Mouse (Mus musculus): ENCODE data around the gene Sost. TPM values are rescaled to one million over a fixed set of nuclear protein-coding genes. Genes with fewer than 3 reads are reported as not detected.
"Not testable (repeated sequence)": the region's sequence is repeated elsewhere in the genome, so short reads cannot be mapped to it uniquely, and the experiment has no call there.

Gene Sost
- polyA plus RNA-seq, 1 experiment from 2014 or later: 2.3 TPM

DNA sequence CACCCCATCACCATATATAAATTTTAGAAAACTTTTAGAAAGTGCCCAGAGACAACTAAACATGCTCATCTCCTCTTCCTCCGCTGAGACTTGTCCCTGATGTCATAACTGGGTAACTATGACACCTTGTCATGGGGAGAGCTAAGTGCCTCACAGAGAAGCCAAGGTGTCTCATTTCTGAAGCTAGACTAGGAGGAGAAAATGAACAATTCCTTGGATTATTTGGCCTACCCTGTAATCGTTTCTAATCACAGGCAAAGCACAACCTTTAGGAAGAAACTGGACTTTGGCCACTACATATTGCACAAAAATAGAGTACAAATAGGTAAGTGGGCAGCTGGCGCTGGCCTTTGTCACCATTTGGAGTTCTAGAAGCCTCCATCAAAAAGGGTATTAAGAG lies 20.1 kb upstream of the Sost start, which contains the start of gene Dusp3:
Gene Dusp3 (minus strand): TSS at position 101 of the 400 bp plus-strand sequence.
- no peaks in the 10 kb centered on the region for H3K27me3 ChIP-seq (ENCODE audit: control insufficient read depth, insufficient read depth, low read length)
- H3K9me3 ChIP-seq (replicated peaks; ENCODE audit: control insufficient read depth, low read length): no peaks in the 10 kb centered on the region
- peaks cover 27% of the 10 kb centered on the region for H3K4me1 ChIP-seq (ENCODE audit: control insufficient read depth, insufficient read depth, low read length)
- no peak within 1 kb of the TSS for H3K9ac ChIP-seq (ENCODE audit: low read length)
- peak within 1 kb of the TSS; percentile 33 for H3K4me2 ChIP-seq (ENCODE audit: low read depth, low read length)
- no peaks in the 10 kb centered on the region for H3K36me3 ChIP-seq (ENCODE audit: control insufficient read depth, insufficient read depth)
- no peak within 1 kb of the TSS for H3K27ac ChIP-seq (ENCODE audit: low read length)
- no peak for ATAC-seq (replicated peaks; ENCODE audit: extremely low read depth, insufficient read depth, low FRiP score)
- H3K4me3 ChIP-seq (ENCODE audit: low read length): no peak within 1 kb of the TSS
- 79% methylated on average over 3 of the region's 3 CpGs for WGBS

DNA sequence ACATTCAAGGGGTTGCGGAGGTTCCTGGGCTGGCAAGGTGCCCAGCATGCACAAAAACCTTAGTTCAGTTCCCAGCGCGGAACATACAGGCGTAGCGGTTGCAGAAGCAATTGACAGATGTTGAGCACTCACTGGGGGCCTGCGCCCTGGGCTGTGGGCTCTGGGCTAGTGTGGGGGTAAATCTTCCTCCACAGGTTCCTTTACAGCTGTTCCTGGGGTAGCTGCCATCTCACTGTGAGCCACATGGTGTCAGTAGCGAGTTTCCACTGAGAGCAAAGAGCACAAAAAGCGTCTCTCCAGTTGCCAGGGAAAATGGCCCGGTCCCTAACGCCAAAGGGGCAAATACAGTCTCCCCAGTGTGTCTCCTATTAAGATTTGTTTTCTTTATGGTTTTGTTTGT lies 19.2 kb upstream of the Sost start:
- WGBS: 5% methylated on average over 10 of the region's 10 CpGs
- Histone ChIP-seq H3K4me1 (ENCODE audit: control insufficient read depth, insufficient read depth, low read length) (peaks cover 33% of the 10 kb centered on the region), H3K36me3 (ENCODE audit: control insufficient read depth, insufficient read depth) (peaks cover 4% of the 10 kb centered on the region), H3K27ac (ENCODE audit: low read length) (no peak overlapping the region), H3K9ac (ENCODE audit: low read length) (no peak overlapping the region), H3K9me3 (replicated peaks; ENCODE audit: control insufficient read depth, low read length) (no peaks in the 10 kb centered on the region), H3K4me3 (ENCODE audit: low read length) (no peak overlapping the region), H3K27me3 (ENCODE audit: control insufficient read depth, insufficient read depth, low read length) (no peaks in the 10 kb centered on the region), H3K4me2 (ENCODE audit: low read depth, low read length) (peak overlapping the region; percentile 33)
- no peak for ATAC-seq (replicated peaks; ENCODE audit: extremely low read depth, insufficient read depth, low FRiP score)

DNA sequence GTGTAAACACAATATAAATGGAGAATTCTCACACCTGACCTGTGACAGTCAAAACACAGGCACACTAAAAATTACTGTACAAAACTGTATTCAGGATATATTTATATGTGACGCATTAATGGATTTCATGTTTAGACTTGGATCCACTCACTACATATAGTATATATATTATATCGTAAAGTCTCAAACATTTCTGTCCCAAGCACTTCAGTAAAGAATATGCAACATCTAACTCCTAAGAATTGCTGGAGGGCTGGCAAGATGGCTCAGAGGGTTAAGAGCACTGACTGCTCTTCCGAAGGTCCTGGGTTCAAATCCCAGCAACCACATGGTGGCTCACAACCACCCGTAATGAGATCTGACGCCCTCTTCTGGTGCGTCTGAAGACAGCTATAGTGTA lies 18.6 kb upstream of the Sost start:
- WGBS: 52% methylated on average over 6 of the region's 6 CpGs
- H3K36me3 ChIP-seq (ENCODE audit: control insufficient read depth, insufficient read depth); H3K9ac ChIP-seq (ENCODE audit: low read length); ATAC-seq (replicated peaks; ENCODE audit: extremely low read depth, insufficient read depth, low FRiP score); H3K4me2 ChIP-seq (ENCODE audit: low read depth, low read length); H3K9me3 ChIP-seq (replicated peaks; ENCODE audit: control insufficient read depth, low read length); H3K27me3 ChIP-seq (ENCODE audit: control insufficient read depth, insufficient read depth, low read length); H3K4me3 ChIP-seq (ENCODE audit: low read length): not testable (repeated sequence)
- Histone ChIP-seq H3K27ac (ENCODE audit: low read length) (peak overlapping the region; percentile 96; the same call in 1 of the 2 replicates), H3K4me1 (ENCODE audit: control insufficient read depth, insufficient read depth, low read length) (peaks cover 33% of the 10 kb centered on the region)

GRCm38 (mm10) chr11:101984054-101985025 lies 17.5 kb upstream of the Sost start, which contains the start of gene Cfap97d1:
Gene Cfap97d1 (plus strand): TSS chr11:101984279.
- peaks cover 7% of the 10 kb centered on the region for H3K36me3 ChIP-seq (ENCODE audit: control insufficient read depth, insufficient read depth)
- peak within 1 kb of the TSS; percentile 96 for H3K27ac ChIP-seq (ENCODE audit: low read length)
- H3K27me3 ChIP-seq (ENCODE audit: control insufficient read depth, insufficient read depth, low read length): no peaks in the 10 kb centered on the region
- peak within 1 kb of the TSS; percentile 76 for H3K4me3 ChIP-seq (ENCODE audit: low read length)
- peak within 1 kb of the TSS; percentile 94 for H3K4me2 ChIP-seq (ENCODE audit: low read depth, low read length)
- WGBS: under 1% methylated on average over 71 of the region's 71 CpGs
- H3K9me3 ChIP-seq (replicated peaks; ENCODE audit: control insufficient read depth, low read length): no peaks in the 10 kb centered on the region
- peaks cover 33% of the 10 kb centered on the region for H3K4me1 ChIP-seq (ENCODE audit: control insufficient read depth, insufficient read depth, low read length)
- peak; percentile 86 for ATAC-seq (replicated peaks; ENCODE audit: extremely low read depth, insufficient read depth, low FRiP score)
- H3K9ac ChIP-seq (ENCODE audit: low read length): peak within 1 kb of the TSS; percentile 90

GRCm38 (mm10) chr11:101983431-101983921 lies 16.7 kb upstream of the Sost start:
- peaks cover 13% of the 10 kb centered on the region for H3K36me3 ChIP-seq (ENCODE audit: control insufficient read depth, insufficient read depth)
- no peaks in the 10 kb centered on the region for H3K9me3 ChIP-seq (replicated peaks; ENCODE audit: control insufficient read depth, low read length)
- H3K27ac ChIP-seq (ENCODE audit: low read length): peak overlapping the region; percentile 96
- H3K9ac ChIP-seq (ENCODE audit: low read length): peak overlapping the region; percentile 38
- no peaks in the 10 kb centered on the region for H3K27me3 ChIP-seq (ENCODE audit: control insufficient read depth, insufficient read depth, low read length)
- peak overlapping the region; percentile 76 for H3K4me3 ChIP-seq (ENCODE audit: low read length)
- 39% methylated on average over 10 of the region's 10 CpGs for WGBS
- ATAC-seq (replicated peaks; ENCODE audit: extremely low read depth, insufficient read depth, low FRiP score): no peak
- H3K4me2 ChIP-seq (ENCODE audit: low read depth, low read length): peak overlapping the region; percentile 94
- peaks cover 33% of the 10 kb centered on the region for H3K4me1 ChIP-seq (ENCODE audit: control insufficient read depth, insufficient read depth, low read length)

- Histone ChIP-seq H3K36me3 (ENCODE audit: control insufficient read depth, insufficient read depth) (peaks cover 14% of the 10 kb centered on the region), H3K4me1 (ENCODE audit: control insufficient read depth, insufficient read depth, low read length) (peaks cover 33% of the 10 kb centered on the region), H3K27me3 (ENCODE audit: control insufficient read depth, insufficient read depth, low read length) (no peaks in the 10 kb centered on the region), H3K4me2 (ENCODE audit: low read depth, low read length) (peak overlapping the region; percentile 94), H3K9me3 (replicated peaks; ENCODE audit: control insufficient read depth, low read length) (no peaks in the 10 kb centered on the region), H3K27ac (ENCODE audit: low read length) (peak overlapping the region; percentile 96), H3K4me3 (ENCODE audit: low read length) (peak overlapping the region; percentile 76), H3K9ac (ENCODE audit: low read length) (peak overlapping the region; percentile 38)
- ATAC-seq (replicated peaks; ENCODE audit: extremely low read depth, insufficient read depth, low FRiP score): no peak
- WGBS: 25% methylated on average over 6 of the region's 6 CpGs
Measured at GRCm38 (mm10) chr11:101982981-101983411, 16.2 kb upstream of the Sost start.

DNA sequence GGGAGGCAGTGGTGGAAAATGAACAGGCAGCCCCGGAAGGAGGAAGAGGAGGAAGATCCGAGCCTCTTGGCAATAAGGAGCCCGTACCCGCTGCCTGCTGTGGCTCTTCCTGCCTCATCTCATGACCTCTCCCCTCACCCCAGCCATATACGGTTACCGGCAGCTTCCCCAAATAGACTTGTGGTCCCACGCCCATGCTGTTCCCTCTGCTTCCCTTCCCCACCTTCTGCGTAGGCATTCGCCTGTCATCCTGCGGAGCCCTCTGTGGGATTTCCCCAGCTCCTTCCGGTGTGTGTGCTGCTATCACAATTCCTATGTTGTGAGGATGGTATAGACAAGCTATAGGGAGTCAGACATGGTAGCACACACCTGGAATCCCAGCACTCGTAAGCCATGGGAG lies 15.0 kb upstream of the Sost start:
- H3K27ac ChIP-seq (ENCODE audit: low read length): no peak overlapping the region; the same call in 1 of the 2 replicates
- no peak overlapping the region for H3K9ac ChIP-seq (ENCODE audit: low read length)
- H3K4me2 ChIP-seq (ENCODE audit: low read depth, low read length): peak overlapping the region; percentile 94
- WGBS: 47% methylated on average over 12 of the region's 12 CpGs
- no peaks in the 10 kb centered on the region for H3K27me3 ChIP-seq (ENCODE audit: control insufficient read depth, insufficient read depth, low read length)
- H3K4me1 ChIP-seq (ENCODE audit: control insufficient read depth, insufficient read depth, low read length): peaks cover 33% of the 10 kb centered on the region
- no peaks in the 10 kb centered on the region for H3K9me3 ChIP-seq (replicated peaks; ENCODE audit: control insufficient read depth, low read length)
- no peak for ATAC-seq (replicated peaks; ENCODE audit: extremely low read depth, insufficient read depth, low FRiP score)
- H3K4me3 ChIP-seq (ENCODE audit: low read length): no peak overlapping the region
- peaks cover 16% of the 10 kb centered on the region for H3K36me3 ChIP-seq (ENCODE audit: control insufficient read depth, insufficient read depth)

DNA sequence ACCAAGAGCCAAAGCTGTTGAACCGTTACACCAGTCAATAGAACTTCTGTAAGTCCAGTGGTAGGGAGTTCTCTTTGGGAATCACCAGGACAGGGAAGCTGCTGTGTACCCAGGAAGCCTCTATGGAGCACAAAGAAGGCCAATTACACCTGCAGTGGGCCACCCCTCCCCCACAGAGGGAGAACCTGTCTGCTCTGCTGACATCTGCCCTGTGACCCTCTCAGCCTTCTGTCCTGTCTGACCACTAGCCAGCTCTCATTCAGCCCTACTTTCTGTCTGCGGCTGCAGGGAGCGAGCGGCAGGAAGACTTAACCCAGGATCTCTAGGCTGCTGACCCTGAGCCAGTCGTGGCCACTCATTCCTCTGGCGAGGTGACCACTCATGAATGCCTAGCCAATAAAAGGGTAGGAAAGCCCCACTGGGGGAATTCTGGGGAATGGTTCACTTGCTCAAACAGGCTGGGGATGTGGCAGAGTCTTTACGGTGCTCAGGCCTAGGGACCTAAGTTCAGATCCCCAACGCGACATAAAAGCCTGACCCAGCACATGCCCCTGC lies 13.9 kb upstream of the Sost start:
- WGBS: 90% methylated on average over 9 of the region's 9 CpGs
- peaks cover 23% of the 10 kb centered on the region for H3K36me3 ChIP-seq (ENCODE audit: control insufficient read depth, insufficient read depth)
- H3K4me2 ChIP-seq (ENCODE audit: low read depth, low read length): no peak overlapping the region
- H3K27ac ChIP-seq (ENCODE audit: low read length): no peak overlapping the region
- H3K9me3 ChIP-seq (replicated peaks; ENCODE audit: control insufficient read depth, low read length): no peaks in the 10 kb centered on the region
- H3K4me1 ChIP-seq (ENCODE audit: control insufficient read depth, insufficient read depth, low read length): peaks cover 27% of the 10 kb centered on the region
- no peaks in the 10 kb centered on the region for H3K27me3 ChIP-seq (ENCODE audit: control insufficient read depth, insufficient read depth, low read length)
- no peak for ATAC-seq (replicated peaks; ENCODE audit: extremely low read depth, insufficient read depth, low FRiP score)
- no peak overlapping the region for H3K4me3 ChIP-seq (ENCODE audit: low read length)
- no peak overlapping the region for H3K9ac ChIP-seq (ENCODE audit: low read length)

DNA sequence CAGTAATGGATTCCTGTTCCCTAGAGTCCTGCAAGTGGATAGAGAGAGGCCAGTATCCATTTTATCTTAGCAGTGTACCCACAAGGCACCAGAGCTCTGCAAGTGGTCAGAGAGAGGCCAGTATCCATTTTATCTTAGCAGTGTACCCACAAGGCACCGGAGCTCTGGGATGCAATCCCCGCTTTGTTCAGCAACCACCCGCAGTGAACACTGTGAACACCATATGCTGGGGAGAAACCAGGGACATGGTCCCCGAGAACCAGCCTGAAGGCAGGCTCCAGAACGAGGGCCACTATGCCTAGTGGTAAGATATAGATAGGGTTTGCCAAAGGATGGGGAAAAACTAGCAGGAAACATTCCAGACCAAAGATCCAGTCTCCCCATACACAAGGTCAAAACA lies 12.3 kb upstream of the Sost start:
- no peak overlapping the region for H3K9ac ChIP-seq (ENCODE audit: low read length)
- H3K9me3 ChIP-seq (replicated peaks; ENCODE audit: control insufficient read depth, low read length): no peaks in the 10 kb centered on the region
- H3K4me1 ChIP-seq (ENCODE audit: control insufficient read depth, insufficient read depth, low read length): peaks cover 24% of the 10 kb centered on the region
- no peak for ATAC-seq (replicated peaks; ENCODE audit: extremely low read depth, insufficient read depth, low FRiP score)
- no peak overlapping the region for H3K27ac ChIP-seq (ENCODE audit: low read length)
- H3K4me2 ChIP-seq (ENCODE audit: low read depth, low read length): no peak overlapping the region
- WGBS: 85% methylated on average over 5 of the region's 5 CpGs
- peaks cover 26% of the 10 kb centered on the region for H3K36me3 ChIP-seq (ENCODE audit: control insufficient read depth, insufficient read depth)
- H3K27me3 ChIP-seq (ENCODE audit: control insufficient read depth, insufficient read depth, low read length): no peaks in the 10 kb centered on the region
- no peak overlapping the region for H3K4me3 ChIP-seq (ENCODE audit: low read length)
